13 mouse cellular contexts compared by ENCODE assay signal in the genomic region with DNA sequence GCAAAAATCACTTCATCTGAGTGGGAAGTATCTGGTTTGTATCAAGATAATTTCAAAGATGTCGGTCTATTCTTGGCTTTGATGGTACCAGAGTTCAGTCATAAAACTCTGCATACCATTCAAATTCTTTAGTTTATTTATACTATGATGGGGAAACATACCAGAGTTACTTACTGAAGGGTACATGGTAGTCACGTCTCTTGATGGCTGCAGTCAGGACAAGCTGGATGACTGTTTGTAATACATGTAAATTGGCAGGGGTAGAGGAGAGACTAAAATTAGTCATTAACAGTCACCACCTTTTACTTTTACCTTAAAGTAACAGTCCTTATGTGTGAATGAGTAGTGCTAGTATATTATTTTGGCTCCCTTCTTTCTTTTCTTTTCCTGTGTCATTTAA.
"Had no signal": no experiment of that assay in that cellular context is flagged by ENCODE, and none has a peak within 500 bp of the region (broad histone marks: within the 10 kb centered on the region; RNA-seq: fewer than 3 reads in every experiment).

No protein-coding gene starts in this region.

- H3K9ac ChIP-seq: limb, embryonic 13.5 days; liver, embryonic 15.5 days; neural tube, embryonic 15.5 days had no signal

- H3K9me3 ChIP-seq: limb, embryonic 13.5 days; liver, embryonic 15.5 days; neural tube, embryonic 15.5 days had no signal

- H3K4me1 ChIP-seq: limb, embryonic 13.5 days; liver, embryonic 15.5 days; neural tube, embryonic 15.5 days had no signal

- H3K36me3 ChIP-seq: limb, embryonic 13.5 days; neural tube, embryonic 15.5 days had no signal

- H3K4me3 ChIP-seq: layer of hippocampus, adult 2 months; limb, embryonic 13.5 days; liver, embryonic 15.5 days; myocyte; neural tube, embryonic 15.5 days had no signal

- DNase-seq: kidney, postnatal 10 days; kidney, postnatal 4 days; lung, postnatal 10 days; midbrain, embryonic 14.5 days; right cerebral cortex, adult 18-20 months; right cerebral cortex, postnatal 25 days; thymus, postnatal 36 days had no signal

- H3K27me3 ChIP-seq: limb, embryonic 13.5 days; liver, embryonic 15.5 days; neural tube, embryonic 15.5 days had no signal

- H3K4me2 ChIP-seq: limb, embryonic 13.5 days; liver, embryonic 11.5 days; liver, embryonic 15.5 days; neural tube, embryonic 15.5 days had no signal

- H3K27ac ChIP-seq: layer of hippocampus, adult 2 months; limb, embryonic 13.5 days; liver, embryonic 15.5 days; neural tube, embryonic 15.5 days had no signal
